Mouse (Mus musculus): ENCODE measurements around the gene Ccn2. TPM values are rescaled to one million over a fixed set of nuclear protein-coding genes. Genes with fewer than 3 reads are reported as not detected.

Gene Ccn2
- 100 to 1,000 TPM in 1 of 2 experiments, 10 to 100 TPM in 1; 82.5 to 111 TPM for total RNA-seq (2021)

- intact Hi-C loops (cut with DNase I): loop anchor here (10.0 kb wide), 1 partner anchor 261 kb away; no protein-coding TSS in a partner anchor
- DNase-seq: peak; percentile 81 to 89
Measured at GRCm38 (mm10) chr10:24595250-24596002, at the start of gene Ccn2. Gene Ccn2 (plus strand): TSS chr10:24595442.

GRCm38 (mm10) chr10:24552870-24553269, 42.4 kb upstream of the Ccn2 start:
- DNase-seq: no peak
- intact Hi-C loops (cut with DNase I): no loop called here

GRCm38 (mm10) chr10:24554091-24554490, 41.2 kb upstream of the Ccn2 start:
- no peak for DNase-seq
- intact Hi-C loops (cut with DNase I): no loop called here

GRCm38 (mm10) chr10:24558366-24558765, 36.9 kb upstream of the Ccn2 start:
- intact Hi-C loops (cut with DNase I): no loop called here
- no peak for DNase-seq

- DNase-seq: no peak
- intact Hi-C loops (cut with DNase I): no loop called here
Measured at GRCm38 (mm10) chr10:24569691-24570420, 25.4 kb upstream of the Ccn2 start.

- intact Hi-C loops (cut with DNase I): no loop called here
- no peak for DNase-seq
Measured at GRCm38 (mm10) chr10:24572044-24572960, 22.9 kb upstream of the Ccn2 start.

- intact Hi-C loops (cut with DNase I): no loop called here
- DNase-seq: no peak
Measured at GRCm38 (mm10) chr10:24573484-24573883, 21.8 kb upstream of the Ccn2 start.

GRCm38 (mm10) chr10:24581076-24581475, 14.2 kb upstream of the Ccn2 start:
- intact Hi-C loops (cut with DNase I): no loop called here
- DNase-seq: no peak

- intact Hi-C loops (cut with DNase I): no loop called here
Measured at GRCm38 (mm10) chr10:24588824-24589223, 6.4 kb upstream of the Ccn2 start.

GRCm38 (mm10) chr10:24589238-24589637, 6.0 kb upstream of the Ccn2 start:
- no peak for DNase-seq
- intact Hi-C loops (cut with DNase I): no loop called here

More at GRCm38 (mm10) chr10:24588824-24589223, 6.4 kb upstream of the Ccn2 start:
- DNase-seq: no peak

GRCm38 (mm10) chr10:24590546-24590945, 4.7 kb upstream of the Ccn2 start:
- intact Hi-C loops (cut with DNase I): loop anchor here (5.0 to 10.0 kb wide), 2 partner anchors 98 to 256 kb away; no protein-coding TSS in a partner anchor
- DNase-seq: no peak

- DNase-seq: peak; percentile 84 to 91
- intact Hi-C loops (cut with DNase I): loop anchor here (1.0 to 10.0 kb wide), 3 partner anchors 99 to 256 kb away; no protein-coding TSS in a partner anchor
Measured at GRCm38 (mm10) chr10:24591136-24591535, 4.1 kb upstream of the Ccn2 start.

- DNase-seq: peak in 1 of 2 experiments; percentile 8
- intact Hi-C loops (cut with DNase I): loop anchor here (1.0 to 10.0 kb wide), 3 partner anchors 99 to 257 kb away; no protein-coding TSS in a partner anchor
Measured at GRCm38 (mm10) chr10:24591741-24592140, 3.5 kb upstream of the Ccn2 start.

GRCm38 (mm10) chr10:24592318-24592717, 2.9 kb upstream of the Ccn2 start:
- DNase-seq: no peak
- intact Hi-C loops (cut with DNase I): loop anchor here (5.0 to 10.0 kb wide), 2 partner anchors 100 to 258 kb away; no protein-coding TSS in a partner anchor

GRCm38 (mm10) chr10:24592969-24593368, 2.3 kb upstream of the Ccn2 start:
- no peak for DNase-seq
- intact Hi-C loops (cut with DNase I): loop anchor here (1.0 to 10.0 kb wide), 3 partner anchors 28 to 258 kb away; no protein-coding TSS in a partner anchor

GRCm38 (mm10) chr10:24593556-24593955, 1.7 kb upstream of the Ccn2 start:
- intact Hi-C loops (cut with DNase I): loop anchor here (1.0 to 10.0 kb wide), 3 partner anchors 28 to 259 kb away; no protein-coding TSS in a partner anchor
- peak; percentile 50 to 54 for DNase-seq

- intact Hi-C loops (cut with DNase I): loop anchor here (10.0 kb wide), 1 partner anchor 261 kb away; no protein-coding TSS in a partner anchor
- peak in 1 of 2 experiments; percentile 65 for DNase-seq
Measured at GRCm38 (mm10) chr10:24596003-24596868, 994 bp downstream of the Ccn2 start.

- peak; percentile 34 to 75 for DNase-seq
- intact Hi-C loops (cut with DNase I): loop anchor here (10.0 kb wide), 1 partner anchor 262 kb away; no protein-coding TSS in a partner anchor
Measured at GRCm38 (mm10) chr10:24596869-24597339, 1.7 kb downstream of the Ccn2 start.

GRCm38 (mm10) chr10:24597789-24598188, 2.5 kb downstream of the Ccn2 start:
- intact Hi-C loops (cut with DNase I): loop anchor here (10.0 kb wide), 1 partner anchor 263 kb away; no protein-coding TSS in a partner anchor
- no peak for DNase-seq
